14 mouse cellular contexts compared by ENCODE assay signal in genomic region chr9:45675931-45676330, GRCm38 (mm10).
A peak's percentile ranks its signal among the peaks of the same experiment; 100 is the strongest.
DNase-seq lines count a peak whose midpoint lies in the region; ATAC-seq and TF ChIP-seq lines count a peak whose summit lies in the region.
"Had no signal": no experiment of that assay in that cellular context is flagged by ENCODE, and none has a peak within 500 bp of the region (broad histone marks: within the 10 kb centered on the region; RNA-seq: fewer than 3 reads in every experiment).

No protein-coding gene starts in this region.

- peak overlapping the region; percentile 86 for H3K27ac ChIP-seq in forebrain, postnatal 0 days (ENCODE audit: low read depth, low read length)
- H3K27ac ChIP-seq in midbrain, embryonic 13.5 days = peak overlapping the region; percentile 93
- H3K27ac ChIP-seq: liver, embryonic 12.5 days had no signal

- H3K4me3 ChIP-seq in forebrain, postnatal 0 days (ENCODE audit: low read depth, low read length) = no peak overlapping the region
- no peak overlapping the region for H3K4me3 ChIP-seq in midbrain, embryonic 13.5 days (replicated peaks)
- H3K4me3 ChIP-seq: liver, embryonic 12.5 days had no signal

- peaks cover 6% of the 10 kb centered on the region; the same call in 1 of the 2 replicates for H3K36me3 ChIP-seq in forebrain, postnatal 0 days (ENCODE audit: insufficient read depth)
- no peaks in the 10 kb centered on the region for H3K36me3 ChIP-seq in midbrain, embryonic 13.5 days
- H3K36me3 ChIP-seq: G1E; liver, embryonic 12.5 days had no signal

- no peak overlapping the region for H3K4me2 ChIP-seq in forebrain, postnatal 0 days (ENCODE audit: low read depth)
- no peak overlapping the region for H3K4me2 ChIP-seq in midbrain, embryonic 13.5 days (replicated peaks)
- H3K4me2 ChIP-seq: liver, embryonic 12.5 days had no signal

- DNase-seq in left cerebral cortex, postnatal 4 days = peak; percentile 49
- DNase-seq in left cerebral cortex, postnatal 10 days (ENCODE audit: extremely low spot score in 1 of 2, low spot score in 2 of 2) = no peak
- peak; percentile 33 for DNase-seq in forebrain, postnatal 0 days
- peak; percentile 33 for DNase-seq in thymus, postnatal 25 days
- DNase-seq in lung, adult 18-20 months = no peak
- DNase-seq in kidney, postnatal 14 days = no peak
- DNase-seq in kidney, adult 8-10 months = no peak
- DNase-seq: B cell, adult 2 months; cerebellum, adult 2 months; kidney, postnatal 25 days; lung, postnatal 36 days had no signal

- 29% methylated on average over 9 of the region's 9 CpGs for WGBS in forebrain, postnatal 0 days
- WGBS in midbrain, embryonic 13.5 days = 64% methylated on average over 9 of the region's 9 CpGs

- H3K9ac ChIP-seq in forebrain, postnatal 0 days = 0 out of 2 replicates have a peak overlapping the region, but pooled peaks have one; percentile 10
- peak overlapping the region; percentile 15; the same call in 1 of the 2 replicates for H3K9ac ChIP-seq in midbrain, embryonic 13.5 days (replicated peaks)
- H3K9ac ChIP-seq: liver, embryonic 12.5 days had no signal

- peaks cover 40% of the 10 kb centered on the region for H3K4me1 ChIP-seq in forebrain, postnatal 0 days (ENCODE audit: insufficient read depth)
- H3K4me1 ChIP-seq in midbrain, embryonic 13.5 days (replicated peaks) = peaks cover 72% of the 10 kb centered on the region

- H3K9me3 ChIP-seq in forebrain, postnatal 0 days (ENCODE audit: low read length) = no peaks in the 10 kb centered on the region
- H3K9me3 ChIP-seq in midbrain, embryonic 13.5 days = no peaks in the 10 kb centered on the region
- H3K9me3 ChIP-seq: G1E; liver, embryonic 12.5 days had no signal

- H3K27me3 ChIP-seq in forebrain, postnatal 0 days (ENCODE audit: insufficient read depth, low read length) = no peaks in the 10 kb centered on the region
- no peaks in the 10 kb centered on the region for H3K27me3 ChIP-seq in midbrain, embryonic 13.5 days

- intact Hi-C loops in left cerebral cortex, postnatal 4 days (cut with DNase I) = no loop called here
- intact Hi-C loops in left cerebral cortex, postnatal 10 days (cut with DNase I) = no loop called here

- no peak for TF ChIP-seq CTCF in forebrain, postnatal 0 days (IDR thresholded peaks at IDR 0.05; ENCODE audit: low read depth)

- ATAC-seq in forebrain, postnatal 0 days = no peak
- peak; percentile 5; the same call in 1 of the 2 replicates for ATAC-seq in midbrain, embryonic 13.5 days
- ATAC-seq: liver, embryonic 12.5 days had no signal

Comparison
In these comparisons a context has a peak if more than half of its experiments do, and no peak if none do; other contexts are left out.
1. DNase-seq: peak in left cerebral cortex, postnatal 4 days (single experiment), forebrain, postnatal 0 days (single experiment) and thymus, postnatal 25 days (single experiment); none in left cerebral cortex, postnatal 10 days (0 of 2), lung, adult 18-20 months (0 of 2), kidney, postnatal 14 days (single experiment) and kidney, adult 8-10 months (0 of 2).